Mouse (Mus musculus) myocyte (in vitro differentiated cells): Measurements from ENCODE around the gene H2-Ke6.

Source experiments
- CEBPB ChIP-seq: IDR thresholded peaks from 2 replicates; pipeline ENCODE4 v1.6.1; 2011; ENCODE audit warnings: mild to moderate bottlenecking, moderate library complexity; ENCODE audit not compliant: poor library complexity, insufficient read depth, severe bottlenecking
- E2F4 ChIP-seq: IDR thresholded peaks from one replicate; pipeline ENCODE4 v1.6.1; 2011; ENCODE audit warnings: mild to moderate bottlenecking, control low read depth, moderate library complexity; ENCODE audit not compliant: insufficient read depth
- MYOD1 ChIP-seq, 3 experiments: IDR thresholded peaks; one replicate each; pipeline ENCODE4 v1.6.1; 2011; ENCODE audit warnings: control low read depth in 2 of 3, low read depth in 2 of 3, mild to moderate bottlenecking in 2 of 3, moderate library complexity in 1 of 3; ENCODE audit not compliant: insufficient read length in 2 of 3, control insufficient read depth in 1 of 3
- MYOG ChIP-seq, 3 experiments: IDR thresholded peaks; one replicate each; pipeline ENCODE4 v1.6.1; 2011; ENCODE audit warnings: control low read depth in 2 of 3, low read depth in 2 of 3, mild to moderate bottlenecking in 2 of 3; ENCODE audit not compliant: insufficient read length in 2 of 3, control insufficient read depth in 1 of 3, insufficient read depth in 1 of 3
- POLR2A ChIP-seq: IDR thresholded peaks from one replicate; pipeline ENCODE4 v1.6.1; 2011; ENCODE audit warnings: low read depth, mild to moderate bottlenecking, control low read depth, moderate library complexity; ENCODE audit not compliant: insufficient read length
- POLR2AphosphoS2 ChIP-seq: IDR thresholded peaks from one replicate; pipeline ENCODE4 v1.6.1; 2011; ENCODE audit warnings: low read depth, control low read depth; ENCODE audit not compliant: insufficient read length
- REST ChIP-seq: IDR thresholded peaks from one replicate; pipeline ENCODE4 v1.6.1; 2011; ENCODE audit warnings: mild to moderate bottlenecking, control low read depth, moderate library complexity; ENCODE audit not compliant: insufficient read depth, insufficient read length
- USF1 ChIP-seq: IDR thresholded peaks from one replicate; pipeline ENCODE4 v1.6.1; 2011; ENCODE audit warnings: low read depth, mild to moderate bottlenecking, control low read depth, moderate library complexity

- TF ChIP-seq CEBPB = no peak
- no peak for TF ChIP-seq POLR2A
- no peak for TF ChIP-seq REST
- no peak for TF ChIP-seq E2F4
- TF ChIP-seq USF1 = no peak
- no peak for TF ChIP-seq POLR2AphosphoS2
- no peak for TF ChIP-seq MYOD1 (IDR thresholded peaks at IDR 0.05; ENCODE audit: control insufficient read depth in 1 of 3, insufficient read length in 2 of 3, low read depth in 2 of 3)
- TF ChIP-seq MYOG (IDR thresholded peaks at IDR 0.05; ENCODE audit: control insufficient read depth in 1 of 3, insufficient read depth in 1 of 3, insufficient read length in 2 of 3, low read depth in 2 of 3) = no peak
Observed at GRCm38 (mm10) chr17:34010156-34010555, 17.7 kb downstream of the H2-Ke6 start.
